Mouse (Mus musculus) adrenal gland (tissue): ENCODE measurements around the gene Kcnt2.

Experiments used
- intact Hi-C: fragments of 180-260 bp; cut with DNase I; formaldehyde crosslinking; loops from one replicate; pipeline ENCODE4 v1.15.1; 2025
- long read RNA-seq, 2 experiments: library from polyadenylated mRNA; unstranded; transcript quantifications; one replicate each; pipeline ENCODE4 v2.0.0; 2020; ENCODE audit warnings: borderline replicate concordance in 1 of 2; ENCODE audit not compliant: insufficient replicate concordance in 1 of 2

Kcnt2 gene
- long read RNA-seq, experiment 1: 0 reads
- long read RNA-seq, experiment 2: 0 reads

GRCm38 (mm10) chr1:140245876-140246597 is at the start of gene Kcnt2:
Gene Kcnt2, plus strand, starts transcription at chr1:140246158.
- intact Hi-C loops: no loop called here

DNA sequence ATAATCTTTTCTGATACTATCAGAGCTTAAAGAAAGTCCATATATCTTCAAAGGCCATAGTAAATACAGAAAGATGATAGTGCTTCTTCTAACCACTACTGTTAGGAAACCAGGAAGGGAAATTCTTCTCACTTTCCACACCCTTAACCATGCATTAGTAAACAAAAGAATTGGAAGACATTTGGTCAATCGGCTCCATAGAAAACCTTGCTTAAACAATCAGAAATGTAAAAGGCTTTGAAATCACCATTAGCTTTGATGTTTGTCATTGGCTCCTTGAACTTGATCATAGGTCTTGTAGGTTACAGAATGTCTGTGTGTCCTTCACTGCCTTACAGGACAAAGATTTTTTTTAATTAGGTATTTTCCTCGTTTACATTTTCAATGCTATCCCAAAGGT is 40.6 kb upstream of the Kcnt2 start:
- intact Hi-C loops: no loop called here

GRCm38 (mm10) chr1:140225221-140225620 is 20.7 kb upstream of the Kcnt2 start:
- intact Hi-C loops: no loop called here

GRCm38 (mm10) chr1:140226673-140227072 is 19.3 kb upstream of the Kcnt2 start:
- intact Hi-C loops: no loop called here

- intact Hi-C loops: no loop called here
These were observed 493 bp upstream of the Kcnt2 start for GRCm38 (mm10) chr1:140245465-140245864.

DNA sequence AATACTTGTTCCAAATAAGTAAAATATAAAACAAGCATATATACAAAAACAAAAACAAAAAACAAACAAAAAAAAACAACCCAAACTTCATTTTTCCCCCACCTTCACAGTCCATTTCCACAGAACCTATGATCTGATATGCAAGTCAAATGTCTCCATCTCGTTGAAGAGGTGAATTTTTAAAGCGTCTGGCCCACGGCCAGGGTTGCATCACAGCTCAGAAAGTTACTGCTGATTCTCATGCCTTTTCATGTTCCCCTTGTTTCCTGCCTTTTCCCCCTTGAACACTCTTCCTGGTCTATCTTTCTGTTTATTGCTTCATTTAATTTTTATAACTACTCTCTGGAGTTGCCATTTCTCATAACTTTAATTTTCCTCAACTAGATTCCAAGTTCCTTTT is 18.7 kb downstream of the Kcnt2 start:
- intact Hi-C loops: no loop called here

- intact Hi-C loops: no loop called here
These were observed 20.1 kb downstream of the Kcnt2 start for GRCm38 (mm10) chr1:140266047-140266446.

- intact Hi-C loops: no loop called here
These were observed 20.8 kb downstream of the Kcnt2 start for GRCm38 (mm10) chr1:140266643-140267286.

- intact Hi-C loops: no loop called here
These were observed 21.3 kb downstream of the Kcnt2 start for GRCm38 (mm10) chr1:140267288-140267687.

GRCm38 (mm10) chr1:140273624-140274023 is 27.7 kb downstream of the Kcnt2 start:
- intact Hi-C loops: no loop called here

DNA sequence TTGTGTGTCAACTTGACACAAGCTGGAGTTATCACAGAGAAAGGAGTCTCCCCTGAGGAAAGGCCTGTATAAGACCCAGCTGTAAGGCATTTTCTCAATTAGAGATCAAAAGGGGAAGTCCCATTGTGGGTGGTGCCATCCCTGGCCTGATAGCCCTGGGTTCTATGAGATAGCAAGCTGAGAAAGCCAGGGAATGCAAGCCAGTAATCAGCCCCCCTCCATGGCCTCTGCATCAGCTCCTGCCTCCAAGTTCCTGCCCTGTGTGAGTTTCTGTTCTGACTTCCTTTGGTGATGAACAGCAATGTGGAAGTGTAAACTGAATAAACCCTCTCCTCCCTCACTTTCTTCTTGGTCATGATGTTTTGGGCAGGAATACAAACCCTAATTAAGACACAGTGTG is 29.9 kb downstream of the Kcnt2 start:
- intact Hi-C loops: no loop called here

- intact Hi-C loops: no loop called here
These were observed 47.2 kb downstream of the Kcnt2 start for GRCm38 (mm10) chr1:140293140-140293539.

DNA sequence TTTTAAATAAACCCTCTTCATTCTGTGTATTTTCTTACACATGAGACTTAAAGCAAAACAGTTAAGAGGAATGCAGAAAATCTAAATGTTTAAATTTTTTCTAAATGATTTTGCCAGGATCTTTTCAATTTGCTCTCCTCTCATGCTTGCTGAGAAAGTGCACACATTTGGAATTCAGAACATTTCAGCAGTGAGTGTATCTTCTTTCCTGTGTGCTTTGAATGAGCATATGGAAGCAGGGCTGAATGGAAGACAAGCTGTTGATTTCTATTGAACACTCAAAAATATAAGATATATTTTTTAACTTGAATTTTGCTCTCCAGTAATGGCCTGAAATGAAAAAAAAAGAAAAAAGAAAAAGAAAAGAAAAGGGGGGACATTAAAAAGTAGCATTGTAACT is 49.5 kb downstream of the Kcnt2 start:
- intact Hi-C loops: no loop called here

- intact Hi-C loops: no loop called here
These were observed 58.3 kb downstream of the Kcnt2 start for GRCm38 (mm10) chr1:140304244-140304643.

- intact Hi-C loops: no loop called here
These were observed 59.4 kb downstream of the Kcnt2 start for GRCm38 (mm10) chr1:140305344-140305743.

DNA sequence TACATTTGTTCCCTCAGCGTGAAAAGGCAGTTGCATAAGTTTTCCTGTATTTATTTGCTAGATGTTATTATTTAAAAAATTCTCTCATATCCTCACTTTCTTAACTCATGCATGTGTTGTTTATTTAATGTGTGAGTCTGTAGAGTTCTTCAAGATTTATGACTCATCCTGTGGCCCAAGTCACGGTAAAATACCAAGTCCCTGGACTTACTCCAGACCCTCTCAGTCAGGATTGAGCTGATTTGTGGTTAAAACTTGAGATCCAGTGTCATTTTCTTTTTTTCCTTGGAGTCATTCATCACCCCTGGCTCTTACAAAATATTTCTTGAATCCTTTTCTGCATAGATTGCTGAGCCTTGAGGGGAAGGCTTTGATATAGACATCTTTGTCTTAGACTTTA is 60.4 kb downstream of the Kcnt2 start:
- intact Hi-C loops: no loop called here

DNA sequence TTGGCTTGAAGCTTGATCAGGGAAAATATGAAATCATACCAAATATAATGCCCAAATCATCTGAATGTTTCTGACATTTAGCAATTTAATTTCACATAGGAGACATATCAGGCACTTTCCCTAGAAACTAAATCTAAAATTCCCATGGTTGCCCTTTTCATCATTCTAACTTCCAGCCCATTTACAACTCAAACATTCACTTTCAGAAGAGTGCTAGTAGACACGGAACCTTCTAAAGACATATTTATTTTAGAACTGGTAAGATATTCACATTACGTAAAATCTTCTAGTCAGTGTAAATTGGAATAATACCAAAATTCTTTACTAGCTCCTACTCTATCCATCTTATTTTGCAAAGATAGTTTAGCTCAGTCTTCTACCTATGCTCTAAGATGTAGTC is 64.8 kb downstream of the Kcnt2 start:
- intact Hi-C loops: no loop called here

DNA sequence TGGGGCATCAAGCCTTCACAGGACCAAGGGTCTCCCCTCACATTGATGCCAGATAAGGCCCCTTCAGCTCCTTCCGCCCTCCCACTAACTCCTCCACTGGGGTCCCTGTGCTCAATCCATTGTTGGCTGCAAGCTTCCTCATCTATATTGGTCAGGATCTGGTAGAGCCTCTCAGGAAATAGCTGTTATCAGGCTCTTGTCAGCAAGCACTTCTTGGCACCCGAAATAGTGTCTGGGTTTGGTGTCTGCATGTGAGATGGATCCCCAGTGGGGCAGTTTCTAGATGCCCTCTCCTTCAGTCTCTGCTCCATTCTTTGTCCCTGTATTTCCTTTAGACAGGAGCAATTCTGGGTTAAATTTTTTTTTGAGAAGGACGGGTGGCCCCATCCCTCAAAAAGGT is 79.1 kb downstream of the Kcnt2 start:
- intact Hi-C loops: no loop called here

DNA sequence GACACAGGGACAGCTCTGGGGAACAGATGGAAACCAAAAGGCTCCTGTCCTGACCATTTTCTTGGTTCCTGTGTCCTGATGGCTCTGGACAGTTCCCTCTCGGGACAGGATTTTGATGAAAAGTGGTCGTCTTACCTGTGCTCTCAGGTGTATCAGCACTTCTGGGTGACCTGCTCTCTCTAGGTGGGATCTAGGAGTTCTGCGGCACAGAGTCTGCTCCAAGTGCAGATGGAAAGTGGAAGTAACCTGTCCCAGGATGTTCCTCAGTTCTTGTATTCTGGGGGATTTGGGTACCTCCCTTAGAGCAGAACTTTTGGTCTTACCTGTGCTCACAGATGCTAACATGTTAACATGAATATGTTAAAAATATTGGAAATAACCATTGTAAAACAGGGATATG is 80.8 kb downstream of the Kcnt2 start:
- intact Hi-C loops: no loop called here

GRCm38 (mm10) chr1:140333702-140334101 is 87.7 kb downstream of the Kcnt2 start:
- intact Hi-C loops: no loop called here

DNA sequence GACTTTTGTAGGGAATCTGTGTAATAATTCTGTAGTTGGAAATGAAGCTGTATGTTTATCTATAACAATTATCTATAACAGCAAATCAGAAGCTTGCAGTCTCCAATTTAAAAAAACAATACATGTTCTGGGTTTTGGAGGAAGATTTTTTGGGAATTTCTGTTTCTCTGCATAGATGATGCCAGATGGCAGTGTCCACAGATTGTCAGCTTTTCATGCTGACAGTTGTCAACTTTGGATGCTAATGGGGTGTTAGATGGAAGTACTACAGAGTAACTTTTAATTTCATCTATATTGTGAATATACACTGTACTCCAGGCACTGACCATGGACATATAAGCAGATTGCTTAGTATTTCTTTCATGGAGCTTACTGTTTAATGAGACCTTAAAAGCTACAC is 92.5 kb downstream of the Kcnt2 start:
- intact Hi-C loops: no loop called here

GRCm38 (mm10) chr1:140339368-140339767 is 93.4 kb downstream of the Kcnt2 start:
- intact Hi-C loops: no loop called here

- intact Hi-C loops: no loop called here
These were observed 118.8 kb downstream of the Kcnt2 start for GRCm38 (mm10) chr1:140364787-140365186.
